Mouse (Mus musculus): ENCODE data around the gene Mrpl4.

DNA sequence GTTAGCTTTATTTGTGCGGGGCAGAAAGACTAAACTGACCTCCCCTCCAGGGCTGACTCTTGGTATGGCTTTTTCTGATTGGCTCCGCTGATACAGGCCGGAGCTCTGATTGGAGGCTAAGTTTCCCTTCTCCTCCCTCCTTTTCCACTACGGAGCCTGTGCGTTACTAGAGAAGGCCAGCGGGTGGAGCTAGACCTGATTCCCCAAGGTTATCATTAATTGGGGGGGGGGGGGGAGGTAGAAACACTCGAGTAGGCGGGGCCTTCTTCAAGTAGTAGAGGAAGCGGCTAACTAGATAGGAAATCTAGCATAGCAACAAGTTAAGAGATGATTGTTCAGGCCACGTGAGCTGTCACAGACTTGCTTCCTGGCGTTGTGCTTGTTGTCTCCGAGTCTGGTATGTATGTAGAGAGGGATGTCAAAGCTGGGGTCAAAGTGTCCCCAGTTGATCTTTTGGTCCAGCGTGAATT, 28.3 kb downstream of the Mrpl4 start:
- peak; percentile 34 for TF ChIP-seq CTCF (IDR thresholded peaks at IDR 0.05; ENCODE audit: low read depth, low read length)
- no peak for TF ChIP-seq EP300 (IDR thresholded peaks at IDR 0.05; ENCODE audit: insufficient read depth, low read depth, low read length)
- TF ChIP-seq POLR2A (IDR thresholded peaks at IDR 0.05; ENCODE audit: insufficient read depth, low read length), result no peak
